Comparison of ENCODE assay signal across 14 mouse cellular contexts in genomic region chr3:129509725-129510124, GRCm38 (mm10). TPM values are rescaled to one million over a fixed set of nuclear protein-coding genes. Genes with fewer than 3 reads are reported as not detected.
DNase-seq lines count a peak whose midpoint lies in the region; ATAC-seq and TF ChIP-seq lines count a peak whose summit lies in the region.
"Had no signal": no experiment of that assay in that cellular context is flagged by ENCODE, and none has a peak within 500 bp of the region (broad histone marks: within the 10 kb centered on the region; RNA-seq: fewer than 3 reads in every experiment).

No protein-coding gene starts in this region.

- H3K27ac ChIP-seq in limb, embryonic 14.5 days (replicated peaks; ENCODE audit: low read depth, low read length): no peak overlapping the region
- H3K27ac ChIP-seq: embryonic facial prominence, embryonic 13.5 days; hindbrain, embryonic 10.5 days; layer of hippocampus, adult 2 months; limb, embryonic 15.5 days had no signal

- H3K36me3 ChIP-seq in C2C12 (ENCODE audit: control insufficient read depth, insufficient read depth): no peaks in the 10 kb centered on the region
- H3K36me3 ChIP-seq in limb, embryonic 14.5 days (ENCODE audit: control insufficient read depth, insufficient read depth, low read length): no peaks in the 10 kb centered on the region
- H3K36me3 ChIP-seq: embryonic facial prominence, embryonic 13.5 days; hindbrain, embryonic 10.5 days; limb, embryonic 15.5 days had no signal

- peak; percentile 62 to 74 for ATAC-seq in hematopoietic stem cell, adult 5-6 weeks (replicated peaks in 1 of 2; ENCODE audit: insufficient read depth in 1 of 2, low FRiP score in 2 of 2, low TSS enrichment in 1 of 2, low read depth in 1 of 2, poor library complexity in 2 of 2, severe bottlenecking in 2 of 2)
- ATAC-seq in limb, embryonic 14.5 days (ENCODE audit: low FRiP score, low read depth): no peak
- no peak for ATAC-seq in frontal cortex, adult (ENCODE audit: low TSS enrichment)

- H3K9me3 ChIP-seq in limb, embryonic 14.5 days (ENCODE audit: control insufficient read depth, low read length): no peaks in the 10 kb centered on the region
- H3K9me3 ChIP-seq: hindbrain, embryonic 10.5 days; limb, embryonic 15.5 days had no signal

- intact Hi-C loops in left cerebral cortex, postnatal 14 days (cut with DNase I): no loop called here

- no peak for TF ChIP-seq POLR2A in limb, embryonic 14.5 days (IDR thresholded peaks at IDR 0.05; ENCODE audit: borderline replicate concordance, extremely low read depth, insufficient read depth, insufficient read length)

- no peaks in the 10 kb centered on the region for H3K79me2 ChIP-seq in C2C12 (ENCODE audit: control insufficient read depth, insufficient read depth)

- no peaks in the 10 kb centered on the region for H3K27me3 ChIP-seq in C2C12 (ENCODE audit: control insufficient read depth, insufficient read depth, insufficient read length)
- H3K27me3 ChIP-seq in limb, embryonic 14.5 days (ENCODE audit: control insufficient read depth, insufficient read depth, low read length): no peaks in the 10 kb centered on the region
- H3K27me3 ChIP-seq: embryonic facial prominence, embryonic 13.5 days; limb, embryonic 15.5 days had no signal

- H3ac ChIP-seq in C2C12 (ENCODE audit: control insufficient read depth, insufficient read length, low read depth): no peak overlapping the region

- H3K4me1 ChIP-seq in limb, embryonic 14.5 days (ENCODE audit: control insufficient read depth, insufficient read depth, low read length): no peaks in the 10 kb centered on the region
- H3K4me1 ChIP-seq: embryonic facial prominence, embryonic 13.5 days; hindbrain, embryonic 10.5 days; limb, embryonic 15.5 days had no signal

- peak; percentile 47 for DNase-seq in limb, embryonic 14.5 days (ENCODE audit: low spot score)
- DNase-seq in ovary, postnatal 36 days (ENCODE audit: low spot score): peak; percentile 8
- no peak for DNase-seq in right cerebral cortex, postnatal 14 days
- DNase-seq in left cerebral cortex, postnatal 14 days (ENCODE audit: low spot score in 2 of 2): no peak
- no peak for DNase-seq in heart, adult 9 months (ENCODE audit: low spot score in 2 of 2)
- DNase-seq: gastrocnemius, postnatal 14 days had no signal

- H3K9ac ChIP-seq in limb, embryonic 14.5 days (ENCODE audit: low read depth, low read length, severe bottlenecking): no peak overlapping the region
- H3K9ac ChIP-seq: embryonic facial prominence, embryonic 13.5 days; limb, embryonic 15.5 days had no signal

- no peaks in the 10 kb centered on the region for H3K79me3 ChIP-seq in C2C12 (ENCODE audit: low read depth)

- H3K4me3 ChIP-seq in C2C12 (ENCODE audit: insufficient read depth, poor library complexity, severe bottlenecking): no peak overlapping the region
- no peak overlapping the region for H3K4me3 ChIP-seq in limb, embryonic 14.5 days (replicated peaks; ENCODE audit: low read length)
- H3K4me3 ChIP-seq: embryonic facial prominence, embryonic 13.5 days; hindbrain, embryonic 10.5 days; layer of hippocampus, adult 2 months; limb, embryonic 15.5 days had no signal

- WGBS in limb, embryonic 14.5 days: 78% methylated on average over 10 of the region's 10 CpGs

- no peak overlapping the region for H3K4me2 ChIP-seq in limb, embryonic 14.5 days (replicated peaks; ENCODE audit: low read depth, low read length, severe bottlenecking)
- H3K4me2 ChIP-seq: embryonic facial prominence, embryonic 13.5 days; limb, embryonic 15.5 days; midbrain, embryonic 11.5 days had no signal

- TF ChIP-seq CTCF in C2C12 (IDR thresholded peaks at IDR 0.05; ENCODE audit: control insufficient read depth, insufficient read depth, insufficient read length): no peak

TF ChIP-seq in C2C12, 6 proteins besides CTCF, POLR2A, EP300 and RAD21:
- TF ChIP-seq CEBPB (IDR thresholded peaks at IDR 0.05; ENCODE audit: low read depth) (no peak), FOSL1 (IDR thresholded peaks at IDR 0.05; ENCODE audit: insufficient read depth, low read length, poor library complexity, severe bottlenecking) (no peak), MAX (IDR thresholded peaks at IDR 0.05) (no peak), MYOG (IDR thresholded peaks at IDR 0.05; ENCODE audit: control insufficient read depth, extremely low read depth, insufficient read length) (no peak), USF1 (IDR thresholded peaks at IDR 0.05; ENCODE audit: low read depth) (peak; percentile 12), MYOD1 (IDR thresholded peaks at IDR 0.05; ENCODE audit: control insufficient read depth, insufficient read length, low read depth) (no peak)

RNA-seq across cellular contexts. Expression of gene Elovl6, which starts 22.4 kb away (rescaled TPM):
- polyA plus RNA-seq in C2C12 (2012; fragmentation: generic; extraction: Trizol): 8.0 TPM
- total RNA-seq in hematopoietic stem cell, adult 5-6 weeks (2017): 24.1 and 26.6 TPM in 2 replicates
- 27.0 and 38.5 TPM in 2 replicates for polyA plus RNA-seq in limb, embryonic 14.5 days (2012; rRNA removed)
- 23.2 and 27.3 TPM in 2 replicates for polyA plus RNA-seq in limb, embryonic 14.5 days (2014; fragmentation: Nextera tagmentation; extraction: Ambion mirVana)
- 10 to 100 TPM; 40.4 to 45.3 TPM for total RNA-seq in left cerebral cortex, postnatal 14 days (2021)

Comparison
In these comparisons a context has a peak if more than half of its experiments do, and no peak if none do; other contexts are left out.
1. ATAC-seq: peak in hematopoietic stem cell, adult 5-6 weeks (2 of 2); none in limb, embryonic 14.5 days (single experiment) and frontal cortex, adult (single experiment).
2. DNase-seq: peak in limb, embryonic 14.5 days (single experiment) and ovary, postnatal 36 days (single experiment); none in right cerebral cortex, postnatal 14 days (single experiment), left cerebral cortex, postnatal 14 days (0 of 2) and heart, adult 9 months (0 of 2).